Mouse (Mus musculus) bone marrow macrophage, adult 2 months (primary cell): ENCODE measurements around the gene Oscp1.

ENCODE experiments used
- CTCF ChIP-seq: IDR thresholded peaks from 2 replicates; pipeline ENCODE4 v1.5.1; 2012; ENCODE audit warnings: low read depth, mild to moderate bottlenecking, low read length, moderate library complexity
- POLR2A ChIP-seq: IDR thresholded peaks from 2 replicates; pipeline ENCODE4 v1.6.1; 2012; ENCODE audit warnings: mild to moderate bottlenecking, low read depth, low read length, borderline replicate concordance

- TF ChIP-seq POLR2A (no peak), CTCF (no peak)
Observed at GRCm38 (mm10) chr4:126117116-126117515, 58.8 kb downstream of the Oscp1 start.
